Mouse (Mus musculus): ENCODE measurements around the gene Mybph.

Gene Mybph

GRCm38 (mm10) chr1:134211043-134211442 is 17.8 kb downstream of the Mybph start:
- DNase-seq (ENCODE audit: low spot score), result no peak

- peak; percentile 59 for DNase-seq (ENCODE audit: low spot score)
Observed at GRCm38 (mm10) chr1:134211631-134212030, 18.4 kb downstream of the Mybph start.

- DNase-seq (ENCODE audit: low spot score), result no peak
Observed at GRCm38 (mm10) chr1:134212351-134212750, 19.1 kb downstream of the Mybph start.

DNA sequence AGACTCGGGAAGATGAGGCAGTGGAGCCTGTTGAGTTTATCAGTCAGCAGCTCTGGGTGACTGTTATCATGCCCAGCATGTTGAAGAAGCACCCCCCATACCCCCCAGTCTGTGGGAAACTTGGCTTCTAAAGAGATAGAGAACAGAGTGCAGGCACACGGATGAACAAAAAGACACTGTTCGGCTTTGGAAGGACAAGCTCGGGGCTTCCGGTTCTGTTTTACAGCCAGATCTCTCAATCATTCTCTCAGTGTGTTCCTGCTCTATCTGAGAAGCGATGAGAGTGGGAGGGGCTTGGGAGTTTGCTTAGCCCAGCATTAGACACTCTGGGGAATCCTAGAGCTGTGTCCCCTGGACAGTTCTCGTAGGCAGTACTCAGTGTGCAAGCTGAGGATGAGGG is 20.2 kb downstream of the Mybph start:
- DNase-seq (ENCODE audit: low spot score), result no peak

DNA sequence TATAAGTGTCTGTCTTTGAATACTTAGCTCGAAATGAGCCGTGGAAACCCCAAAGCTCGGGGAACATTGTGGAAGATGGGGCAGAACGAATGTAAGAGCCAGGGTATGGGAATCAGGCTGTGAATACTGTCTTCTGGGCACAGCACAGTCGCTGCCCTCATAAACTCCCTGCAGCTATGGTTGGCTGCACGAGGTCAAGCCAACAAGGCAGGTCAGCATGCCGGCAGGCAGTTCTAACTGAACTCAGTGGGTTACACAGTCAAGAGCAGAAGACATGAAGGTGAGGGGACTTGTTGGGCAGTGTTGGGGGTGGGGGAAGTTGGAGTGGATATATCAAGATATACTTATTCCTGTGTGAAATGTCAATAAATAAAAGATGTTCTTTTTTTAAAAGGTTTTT is 21.8 kb downstream of the Mybph start:
- DNase-seq (ENCODE audit: low spot score), result no peak

GRCm38 (mm10) chr1:134215751-134216628 is 22.7 kb downstream of the Mybph start:
- DNase-seq (ENCODE audit: low spot score), result peak; percentile 43

DNA sequence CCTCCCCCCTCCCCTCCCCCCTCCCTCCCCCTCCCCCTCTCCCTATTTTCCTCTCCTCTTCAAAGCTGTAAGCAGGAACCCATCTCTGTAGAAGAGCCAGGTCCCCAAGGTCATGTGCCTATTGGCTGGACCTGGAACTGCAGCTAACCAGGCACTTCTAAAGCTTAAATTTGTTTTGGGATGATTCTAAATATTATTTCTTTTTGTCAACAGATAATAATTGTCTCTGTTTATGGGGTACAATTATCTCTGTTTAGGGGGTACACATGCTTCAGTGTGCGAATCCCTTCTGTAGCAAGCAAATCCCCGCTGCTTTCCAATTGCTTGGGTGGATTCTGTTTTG is 23.4 kb downstream of the Mybph start:
- DNase-seq (ENCODE audit: low spot score), result no peak

DNA sequence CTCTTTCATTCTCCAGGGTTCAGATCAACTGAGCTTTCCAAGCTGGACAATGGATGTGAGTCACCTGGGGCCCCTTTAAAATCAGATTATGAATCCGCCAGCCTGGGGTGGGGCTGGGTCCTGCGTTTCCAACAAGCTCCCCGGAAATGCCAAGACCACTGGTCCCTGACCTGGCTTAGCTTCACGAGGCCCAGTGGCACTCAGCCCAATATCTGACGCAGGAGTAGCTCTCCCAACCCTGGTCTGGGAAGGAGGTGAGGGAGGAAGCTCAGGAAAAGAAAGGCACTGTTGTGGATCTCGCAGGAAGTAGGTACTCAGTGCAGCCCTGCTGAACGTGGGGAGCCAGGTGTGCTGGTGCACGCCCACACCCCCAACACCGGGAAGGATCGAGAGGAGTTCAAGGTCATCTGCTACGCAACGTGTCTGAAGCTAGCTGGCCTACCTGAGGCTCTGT is 23.8 kb downstream of the Mybph start:
- DNase-seq (ENCODE audit: low spot score), result no peak

DNA sequence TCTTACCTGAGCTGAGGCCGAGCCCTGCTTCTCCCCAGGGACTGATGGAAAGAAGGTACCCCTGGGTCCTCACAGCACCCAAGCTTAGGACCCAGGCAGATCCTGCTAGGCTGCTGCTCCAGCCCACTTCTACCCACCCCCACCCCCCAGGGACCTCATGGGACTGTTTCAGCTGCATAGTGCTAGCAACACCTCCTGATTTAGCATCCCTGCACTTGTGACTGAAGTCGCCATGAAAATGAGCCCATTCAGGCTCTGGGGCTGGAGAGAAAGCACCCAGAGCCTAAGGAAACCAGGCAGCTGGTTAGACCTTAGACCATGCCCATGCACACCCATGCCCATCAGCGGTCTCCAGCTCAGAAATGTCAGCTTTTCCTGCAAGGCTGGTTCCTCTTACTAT is 24.7 kb downstream of the Mybph start:
- DNase-seq (ENCODE audit: low spot score), result no peak

DNA sequence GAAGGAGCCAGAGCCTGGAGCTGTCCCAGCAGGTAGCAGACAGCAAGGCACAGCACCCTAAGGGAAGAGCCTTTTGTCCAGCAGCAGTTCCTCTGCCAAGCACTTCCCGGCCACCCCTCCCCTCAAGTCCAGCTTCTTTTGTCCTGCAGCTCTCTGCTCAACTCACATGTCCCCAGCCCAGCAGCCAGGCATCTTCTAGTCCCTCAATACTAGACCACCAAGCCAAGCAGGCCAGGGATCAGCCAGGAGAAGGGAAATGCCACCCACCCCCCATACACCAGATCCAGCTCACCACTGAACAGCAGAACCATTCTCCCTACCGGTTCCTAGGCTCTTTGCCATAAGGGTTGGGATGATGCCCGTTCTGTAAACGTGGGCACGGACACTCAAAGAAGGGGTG is 26.4 kb downstream of the Mybph start:
- DNase-seq (ENCODE audit: low spot score), result no peak

GRCm38 (mm10) chr1:134221172-134221571 is 27.9 kb downstream of the Mybph start:
- no peak for DNase-seq (ENCODE audit: low spot score)

GRCm38 (mm10) chr1:134222122-134223055 is 29.1 kb downstream of the Mybph start:
- DNase-seq (ENCODE audit: low spot score), result no peak

DNA sequence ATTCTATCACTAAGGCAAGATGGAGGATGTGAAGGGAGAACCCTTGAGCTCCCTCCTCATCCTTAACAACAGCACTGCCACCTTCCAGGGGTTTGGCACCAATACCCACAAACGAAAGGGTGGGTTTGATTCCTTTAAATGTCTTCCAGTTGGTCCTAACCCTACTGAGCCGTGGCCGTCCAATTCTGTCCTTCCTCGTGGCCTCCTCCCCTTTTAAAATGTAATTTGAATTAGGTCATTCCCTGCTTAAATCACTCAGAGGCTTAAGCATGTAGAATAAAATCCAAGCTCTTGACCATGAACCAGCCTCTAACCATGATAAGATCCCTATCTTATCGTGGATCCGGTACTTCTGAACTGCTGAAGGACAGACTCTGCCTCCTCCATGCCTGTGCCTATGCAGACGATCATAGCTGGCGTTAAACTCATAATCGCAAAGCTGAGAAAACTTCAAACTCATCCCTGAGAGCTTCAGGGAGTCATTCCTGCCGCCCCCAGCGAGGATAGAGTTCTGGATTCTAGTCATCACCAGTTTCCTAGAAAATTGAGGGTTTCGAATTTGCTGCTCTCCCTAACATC is 31.5 kb downstream of the Mybph start:
- no peak for DNase-seq (ENCODE audit: low spot score)

DNA sequence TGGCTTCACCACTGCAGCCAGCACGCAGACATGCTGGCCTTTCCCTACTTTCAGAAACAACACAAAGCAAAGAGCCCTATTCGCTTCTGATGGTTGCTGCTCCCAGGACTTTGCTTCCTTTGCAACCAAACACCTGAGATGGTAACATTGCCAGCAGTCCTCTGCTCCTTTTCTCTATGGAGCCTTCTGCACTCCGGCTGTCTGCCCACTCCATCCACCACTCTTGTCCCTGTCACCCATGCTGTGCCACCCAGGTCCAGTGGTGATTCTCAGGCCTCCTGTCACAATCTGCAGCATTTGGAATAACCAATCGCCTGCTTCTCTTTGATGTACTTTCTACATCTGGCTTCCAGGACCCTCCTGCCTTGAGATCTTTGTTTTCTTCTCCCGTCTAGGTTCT is 32.1 kb downstream of the Mybph start:
- DNase-seq (ENCODE audit: low spot score), result no peak

- DNase-seq (ENCODE audit: low spot score), result no peak
Observed at GRCm38 (mm10) chr1:134226739-134227138, 33.5 kb downstream of the Mybph start.

- DNase-seq (ENCODE audit: low spot score), result no peak
Observed at GRCm38 (mm10) chr1:134229806-134230575, 36.7 kb downstream of the Mybph start.

DNA sequence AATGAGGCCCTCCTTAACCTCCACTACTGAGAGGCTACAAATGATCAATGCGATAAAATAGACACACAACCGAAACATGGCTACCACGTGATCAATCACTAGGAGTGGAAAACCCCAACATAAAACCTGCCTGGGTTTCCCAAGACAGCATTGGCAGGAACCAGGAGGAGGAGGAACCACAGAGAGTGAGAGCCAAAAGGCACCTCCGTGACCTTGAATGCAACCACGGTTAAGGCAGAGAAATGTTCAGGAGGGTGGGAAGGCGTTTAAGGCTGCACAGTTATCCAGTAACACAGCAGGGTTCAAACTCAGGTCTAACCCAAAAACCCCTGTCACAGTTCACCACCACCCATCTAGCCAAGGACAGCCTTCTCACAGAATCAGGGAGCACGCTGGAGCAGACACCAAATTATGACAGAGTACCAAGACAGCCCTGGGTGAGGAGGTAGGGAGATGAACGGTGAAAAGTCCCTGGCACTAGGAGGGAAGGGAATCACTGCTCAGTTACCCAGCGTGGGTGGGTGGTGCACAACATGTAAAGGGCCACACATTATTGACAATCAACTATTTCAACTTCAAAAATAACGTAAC is 37.5 kb downstream of the Mybph start:
- no peak for DNase-seq (ENCODE audit: low spot score)

DNA sequence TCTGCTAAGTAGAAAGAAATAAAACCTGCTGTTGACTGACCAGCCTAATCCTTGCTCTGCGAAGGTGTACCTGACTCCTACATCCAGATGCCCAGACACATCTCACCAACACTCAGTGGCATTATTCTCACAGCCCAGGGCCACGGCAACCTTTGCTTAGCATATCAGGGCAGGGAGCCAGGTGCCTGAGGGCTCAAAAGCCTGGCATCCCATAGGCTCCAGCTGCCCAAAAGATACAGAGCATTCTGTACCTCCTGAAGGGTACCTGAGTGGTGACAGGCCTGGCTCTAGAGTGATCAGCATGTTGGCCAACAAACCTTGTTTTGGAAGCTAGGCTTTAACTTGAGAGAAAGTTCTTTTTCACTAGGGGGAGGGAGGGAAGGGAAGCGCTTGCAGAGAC is 38.0 kb downstream of the Mybph start:
- no peak for DNase-seq (ENCODE audit: low spot score)

DNA sequence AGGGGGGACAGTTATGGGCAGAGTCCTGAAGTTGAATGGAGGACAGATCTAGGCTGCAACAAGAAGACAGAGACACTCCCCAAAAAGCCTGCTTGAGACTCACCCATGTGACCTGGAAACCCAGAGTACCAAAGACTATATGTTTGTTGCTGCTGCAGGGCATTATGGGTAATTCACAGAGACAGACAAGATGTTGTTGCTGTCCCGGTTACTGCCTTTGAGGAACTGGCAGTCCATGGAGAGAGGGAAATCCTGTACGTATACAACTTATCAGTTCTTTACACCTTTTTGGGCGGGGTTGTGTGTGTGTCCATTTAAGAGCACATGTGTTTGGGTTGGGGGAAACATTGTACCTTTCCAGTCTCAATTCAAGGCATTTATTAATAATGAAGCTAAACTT is 38.4 kb downstream of the Mybph start:
- no peak for DNase-seq (ENCODE audit: low spot score)

DNA sequence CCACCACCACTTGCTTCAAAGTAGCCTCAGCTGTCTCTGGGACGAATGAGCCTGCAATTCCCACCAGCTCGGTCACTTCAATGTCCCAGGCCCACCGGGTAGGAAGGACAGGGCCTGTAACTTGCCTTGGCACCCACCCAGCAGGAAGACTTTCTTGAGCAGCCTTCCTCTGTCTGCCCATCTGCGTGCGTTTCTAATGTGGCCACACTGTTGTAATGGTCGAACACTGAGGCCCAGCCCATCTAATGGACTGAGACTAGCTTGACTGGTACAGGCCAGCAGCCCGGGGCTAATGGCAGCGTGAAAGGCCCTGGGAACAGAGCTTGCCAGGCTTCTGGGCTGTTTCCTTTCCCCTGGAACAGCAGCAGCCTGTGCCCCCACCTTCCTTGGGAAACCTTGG is 39.1 kb downstream of the Mybph start:
- DNase-seq (ENCODE audit: low spot score), result no peak

GRCm38 (mm10) chr1:134232778-134233531 is 39.7 kb downstream of the Mybph start:
- DNase-seq (ENCODE audit: low spot score), result no peak

Data from retina, embryonic 14.5 days (tissue).